Mouse (Mus musculus): ENCODE measurements around the gene Robo1. TPM values are rescaled to one million over a fixed set of nuclear protein-coding genes. Genes with fewer than 3 reads are reported as not detected.

Robo1 gene
- polyA plus RNA-seq, 1 experiment from 2014 or later, result 66.9 TPM

- H3K27ac ChIP-seq, result no peak overlapping the region
- 50% methylated on average over 4 of the region's 4 CpGs for whole genome bisulfite sequencing
- peaks cover 4% of the 10 kb centered on the region; the same call in 1 of the 2 replicates for H3K4me1 ChIP-seq
Measured at GRCm38 (mm10) chr16:72737154-72737553, 429.0 kb downstream of the Robo1 start.

GRCm38 (mm10) chr16:72740218-72740617 is 432.1 kb downstream of the Robo1 start:
- no peaks in the 10 kb centered on the region for H3K9me3 ChIP-seq
- no peak overlapping the region for H3K9ac ChIP-seq
- peaks cover 4% of the 10 kb centered on the region; the same call in 1 of the 2 replicates for H3K4me1 ChIP-seq
- H3K4me3 ChIP-seq, result no peak overlapping the region
- no peaks in the 10 kb centered on the region for H3K27me3 ChIP-seq (replicated peaks)
- H3K27ac ChIP-seq, result no peak overlapping the region
- peaks cover 4% of the 10 kb centered on the region; the same call in 1 of the 2 replicates for H3K36me3 ChIP-seq (replicated peaks)
- no peak for ATAC-seq (replicated peaks)
- WGBS, result 87% methylated on average over 7 of the region's 7 CpGs
- no peak overlapping the region for H3K4me2 ChIP-seq

More at GRCm38 (mm10) chr16:72737154-72737553, 429.0 kb downstream of the Robo1 start:
- peaks cover 1% of the 10 kb centered on the region; the same call in 1 of the 2 replicates for H3K36me3 ChIP-seq (replicated peaks)
- H3K9me3 ChIP-seq, result no peaks in the 10 kb centered on the region
- H3K4me2 ChIP-seq, result no peak overlapping the region
- H3K4me3 ChIP-seq, result no peak overlapping the region
- H3K9ac ChIP-seq, result no peak overlapping the region
- no peak for ATAC-seq (replicated peaks)
- H3K27me3 ChIP-seq (replicated peaks), result no peaks in the 10 kb centered on the region

DNA sequence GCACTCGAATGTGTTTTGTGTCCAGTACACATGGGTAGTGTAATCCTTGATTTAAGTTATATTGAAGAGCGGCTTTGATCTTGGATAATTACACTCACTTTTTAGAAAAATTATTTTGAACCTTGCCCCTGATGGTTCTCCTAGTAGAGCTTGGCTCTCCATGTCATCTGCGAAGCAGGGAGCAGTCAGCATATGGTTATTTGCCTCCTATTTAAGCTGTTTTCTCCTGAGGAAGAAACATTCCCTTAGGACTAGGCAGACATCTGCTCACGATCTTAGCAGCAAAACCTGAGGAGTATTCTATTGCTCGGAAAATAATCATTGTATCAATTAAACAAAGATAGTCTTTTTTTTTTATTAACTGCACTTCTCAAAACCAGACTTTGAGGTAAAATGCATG is 439.6 kb downstream of the Robo1 start:
- H3K36me3 ChIP-seq (replicated peaks), result no peaks in the 10 kb centered on the region; the same call in 1 of the 2 replicates

DNA sequence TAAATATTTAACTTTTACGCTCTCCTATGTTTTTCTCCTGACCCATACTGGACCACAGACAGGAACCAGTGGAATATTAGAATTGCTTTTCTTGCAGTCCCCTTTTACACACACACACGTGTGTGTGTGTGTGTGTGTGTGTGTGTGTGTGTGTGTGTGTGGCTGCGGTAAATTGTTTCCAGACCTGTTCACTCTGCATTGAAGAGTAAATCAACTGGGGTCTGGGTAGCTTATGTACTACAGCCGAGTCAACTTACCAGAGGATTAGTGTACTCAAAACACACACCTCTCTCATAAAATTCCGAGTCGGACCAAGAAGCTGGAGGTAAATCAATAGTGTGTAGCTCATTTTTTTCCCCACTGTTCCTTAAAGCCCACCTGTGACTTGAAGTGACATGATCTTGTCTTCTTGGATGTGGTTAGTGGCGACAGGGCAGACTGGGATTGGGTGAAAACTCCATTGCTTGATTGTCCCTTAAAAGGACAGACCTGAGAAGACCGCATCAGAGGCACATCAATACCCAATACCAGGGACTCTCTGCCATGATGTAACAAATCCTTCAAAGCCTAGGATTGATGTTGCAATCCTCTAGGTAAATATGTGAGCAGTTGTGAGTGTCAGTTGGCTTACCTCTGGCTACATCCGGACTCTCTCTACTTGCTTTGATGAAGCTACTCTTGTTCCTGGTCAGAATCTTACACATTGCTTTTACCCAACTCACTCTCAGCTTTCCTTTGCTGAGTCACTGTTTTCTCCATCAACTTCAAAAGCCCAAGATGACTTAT is 457.2 kb downstream of the Robo1 start:
- H3K9ac ChIP-seq, result no peak overlapping the region
- no peak overlapping the region for H3K4me3 ChIP-seq
- H3K4me1 ChIP-seq, result 0 out of 2 replicates have a peak, but pooled peaks cover 4% of the 10 kb centered on the region
- no peak for ATAC-seq (replicated peaks)
- H3K4me2 ChIP-seq, result no peak overlapping the region
- no peaks in the 10 kb centered on the region for H3K36me3 ChIP-seq (replicated peaks)
- WGBS, result 87% methylated on average over 9 of the region's 9 CpGs
- H3K9me3 ChIP-seq, result no peaks in the 10 kb centered on the region
- no peak overlapping the region for H3K27ac ChIP-seq
- H3K27me3 ChIP-seq (replicated peaks), result no peaks in the 10 kb centered on the region

More for the DNA sequence above, 439.6 kb downstream of the Robo1 start:
- 51% methylated on average over 5 of the region's 5 CpGs for WGBS
- Histone ChIP-seq H3K4me2 (no peak overlapping the region), H3K4me3 (no peak overlapping the region), H3K27me3 (replicated peaks) (no peaks in the 10 kb centered on the region), H3K4me1 (peaks cover 6% of the 10 kb centered on the region), H3K9ac (no peak overlapping the region), H3K9me3 (no peaks in the 10 kb centered on the region), H3K27ac (0 out of 2 replicates have a peak overlapping the region, but pooled peaks have one; percentile 20)
- no peak for ATAC-seq (replicated peaks)

DNA sequence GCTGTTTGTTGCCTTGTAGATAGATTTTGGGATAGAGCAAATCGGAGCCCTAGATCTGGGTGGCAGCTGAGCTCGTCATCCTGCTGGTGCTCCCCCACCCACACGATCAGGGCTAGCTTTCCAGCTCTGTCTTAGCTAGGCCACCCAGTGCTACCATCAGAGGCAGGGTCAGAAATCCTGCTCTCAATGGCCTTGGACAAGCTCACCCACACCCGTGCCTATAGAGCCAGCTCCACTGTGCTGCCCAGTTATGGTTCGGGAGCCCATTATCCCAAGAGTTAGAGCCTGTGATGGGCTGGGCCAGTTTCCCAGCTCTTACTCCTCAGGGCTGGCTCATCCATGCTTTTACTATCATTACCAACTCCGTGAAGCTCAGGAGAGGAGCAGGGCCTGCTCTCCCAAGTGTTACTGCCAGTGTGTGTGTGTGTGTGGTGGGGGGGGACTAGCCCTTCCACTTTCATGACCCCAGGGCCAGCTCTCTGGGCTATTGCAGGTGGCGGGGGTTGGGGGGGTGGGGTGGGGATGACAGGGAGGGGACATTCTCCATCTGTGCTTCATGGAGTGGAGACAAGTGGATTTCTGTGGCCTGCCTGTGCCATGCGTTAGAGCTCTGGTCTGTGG is 461.2 kb downstream of the Robo1 start:
- Histone ChIP-seq H3K27me3 (replicated peaks) (no peaks in the 10 kb centered on the region), H3K36me3 (replicated peaks) (no peaks in the 10 kb centered on the region), H3K4me1 (peaks cover 17% of the 10 kb centered on the region), H3K9me3 (no peaks in the 10 kb centered on the region), H3K4me3 (no peak overlapping the region), H3K27ac (no peak overlapping the region), H3K4me2 (no peak overlapping the region), H3K9ac (no peak overlapping the region)
- WGBS, result 77% methylated on average over 8 of the region's 8 CpGs
- peak; percentile 40; the same call in 1 of the 2 replicates for ATAC-seq (replicated peaks)

DNA sequence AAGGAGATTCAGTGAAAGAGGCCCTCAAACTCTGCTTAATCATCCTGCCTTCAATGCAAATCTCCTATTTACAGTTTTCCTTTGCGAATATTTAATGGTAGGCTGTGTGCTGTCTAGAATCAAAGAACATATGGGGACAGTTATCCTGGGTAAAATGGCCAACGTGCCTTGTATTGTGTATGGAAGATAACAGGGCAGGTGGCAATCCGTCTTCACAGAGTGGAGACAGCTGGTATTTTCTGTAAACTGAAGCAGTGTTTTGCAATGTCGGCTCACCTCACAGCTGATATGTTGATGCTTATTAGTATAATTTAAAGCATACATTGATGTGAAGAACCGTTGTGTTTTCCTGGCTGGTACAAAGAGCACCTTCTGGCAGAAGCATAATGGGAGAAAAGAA is 464.2 kb downstream of the Robo1 start:
- H3K4me2 ChIP-seq, result no peak overlapping the region
- no peak overlapping the region for H3K4me3 ChIP-seq
- H3K27ac ChIP-seq, result peak overlapping the region; percentile 29; the same call in 1 of the 2 replicates
- H3K9ac ChIP-seq, result no peak overlapping the region
- no peak; the same call in 1 of the 2 replicates for ATAC-seq (replicated peaks)
- no peaks in the 10 kb centered on the region for H3K36me3 ChIP-seq (replicated peaks)
- no peaks in the 10 kb centered on the region for H3K27me3 ChIP-seq (replicated peaks)
- no peaks in the 10 kb centered on the region for H3K9me3 ChIP-seq
- H3K4me1 ChIP-seq, result peaks cover 17% of the 10 kb centered on the region
- 13% methylated on average over 5 of the region's 5 CpGs for WGBS

GRCm38 (mm10) chr16:72773034-72773433 is 464.9 kb downstream of the Robo1 start:
- Histone ChIP-seq H3K9ac (no peak overlapping the region), H3K4me2 (no peak overlapping the region), H3K27ac (no peak overlapping the region), H3K4me3 (no peak overlapping the region), H3K27me3 (replicated peaks) (no peaks in the 10 kb centered on the region), H3K4me1 (peaks cover 17% of the 10 kb centered on the region), H3K9me3 (no peaks in the 10 kb centered on the region), H3K36me3 (replicated peaks) (no peaks in the 10 kb centered on the region)
- 17% methylated on average over 7 of the region's 7 CpGs for WGBS
- ATAC-seq (replicated peaks), result no peak

- H3K4me3 ChIP-seq, result no peak overlapping the region
- H3K27ac ChIP-seq, result peak overlapping the region; percentile 35; the same call in 1 of the 2 replicates
- H3K4me1 ChIP-seq, result peaks cover 7% of the 10 kb centered on the region; the same call in 1 of the 2 replicates
- no peak overlapping the region for H3K9ac ChIP-seq
- peak; percentile 53; the same call in 1 of the 2 replicates for ATAC-seq (replicated peaks)
- no peaks in the 10 kb centered on the region for H3K27me3 ChIP-seq (replicated peaks)
- no peaks in the 10 kb centered on the region for H3K36me3 ChIP-seq (replicated peaks)
- no peak overlapping the region for H3K4me2 ChIP-seq
- H3K9me3 ChIP-seq, result no peaks in the 10 kb centered on the region
- 50% methylated on average over 9 of the region's 9 CpGs for whole genome bisulfite sequencing
Measured at GRCm38 (mm10) chr16:72778520-72778919, 470.4 kb downstream of the Robo1 start.

- Histone ChIP-seq H3K9me3 (no peaks in the 10 kb centered on the region), H3K9ac (no peak overlapping the region), H3K4me1 (peaks cover 7% of the 10 kb centered on the region; the same call in 1 of the 2 replicates), H3K27me3 (replicated peaks) (no peaks in the 10 kb centered on the region), H3K4me3 (no peak overlapping the region), H3K36me3 (replicated peaks) (no peaks in the 10 kb centered on the region), H3K4me2 (no peak overlapping the region), H3K27ac (no peak overlapping the region)
- ATAC-seq (replicated peaks), result no peak
- 68% methylated on average over 6 of the region's 6 CpGs for WGBS
Measured at GRCm38 (mm10) chr16:72782171-72782570, 474.1 kb downstream of the Robo1 start.

GRCm38 (mm10) chr16:72786079-72786478 is 478.0 kb downstream of the Robo1 start:
- 72% methylated on average over 6 of the region's 6 CpGs for WGBS
- Histone ChIP-seq H3K27ac (0 out of 2 replicates have a peak overlapping the region, but pooled peaks have one; percentile 48), H3K9me3 (no peaks in the 10 kb centered on the region), H3K4me2 (no peak overlapping the region), H3K4me3 (no peak overlapping the region), H3K9ac (no peak overlapping the region), H3K4me1 (peaks cover 4% of the 10 kb centered on the region; the same call in 1 of the 2 replicates), H3K27me3 (replicated peaks) (no peaks in the 10 kb centered on the region), H3K36me3 (replicated peaks) (no peaks in the 10 kb centered on the region)
- ATAC-seq (replicated peaks), result no peak

GRCm38 (mm10) chr16:72786636-72787035 is 478.5 kb downstream of the Robo1 start:
- H3K4me3 ChIP-seq, result no peak overlapping the region
- H3K4me2 ChIP-seq, result no peak overlapping the region
- H3K4me1 ChIP-seq, result peaks cover 4% of the 10 kb centered on the region; the same call in 1 of the 2 replicates
- no peaks in the 10 kb centered on the region for H3K36me3 ChIP-seq (replicated peaks)
- 40% methylated on average over 5 of the region's 5 CpGs for WGBS
- no peak overlapping the region for H3K27ac ChIP-seq
- H3K9me3 ChIP-seq, result no peaks in the 10 kb centered on the region
- no peak overlapping the region for H3K9ac ChIP-seq
- H3K27me3 ChIP-seq (replicated peaks), result no peaks in the 10 kb centered on the region
- ATAC-seq (replicated peaks), result no peak

GRCm38 (mm10) chr16:72788017-72788416 is 479.9 kb downstream of the Robo1 start:
- no peak overlapping the region for H3K27ac ChIP-seq
- no peaks in the 10 kb centered on the region for H3K27me3 ChIP-seq (replicated peaks)
- no peak for ATAC-seq (replicated peaks)
- H3K9me3 ChIP-seq, result no peaks in the 10 kb centered on the region
- H3K4me2 ChIP-seq, result no peak overlapping the region
- H3K36me3 ChIP-seq (replicated peaks), result no peaks in the 10 kb centered on the region
- H3K4me3 ChIP-seq, result no peak overlapping the region
- H3K4me1 ChIP-seq, result peaks cover 4% of the 10 kb centered on the region; the same call in 1 of the 2 replicates
- WGBS, result 19% methylated on average over 7 of the region's 7 CpGs
- no peak overlapping the region for H3K9ac ChIP-seq

All from midbrain, embryonic 15.5 days (tissue).